Mouse (Mus musculus): ENCODE measurements around the gene Gm12248.
"Not testable (repeated sequence)": the region's sequence is repeated elsewhere in the genome, so short reads cannot be mapped to it uniquely, and the experiment has no call there.

Gene Gm12248

DNA sequence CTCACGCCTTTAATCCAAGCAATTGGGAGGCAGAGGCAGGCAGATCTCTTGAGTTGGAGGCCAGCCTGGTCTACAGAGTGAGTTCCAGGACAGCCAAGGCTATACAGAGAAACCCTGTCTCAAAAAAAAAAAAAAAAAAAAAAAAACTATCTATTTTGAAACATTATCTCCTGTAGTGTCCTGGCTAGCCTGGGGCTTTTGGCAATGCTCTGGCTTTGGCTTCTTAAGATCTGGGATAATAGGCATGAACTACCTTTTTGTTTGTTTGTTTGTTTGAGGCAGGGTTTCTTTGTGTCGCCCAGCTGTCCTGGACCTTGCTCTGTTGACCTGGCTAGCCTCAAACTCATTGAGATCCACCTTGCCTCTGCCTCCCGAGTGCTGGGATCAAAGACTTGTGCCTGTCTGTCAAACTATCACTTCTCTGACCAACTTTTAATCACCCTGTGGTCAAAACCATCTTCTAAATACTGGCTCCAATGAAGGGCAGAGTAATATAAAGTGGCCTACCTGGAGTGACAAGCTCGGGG lies 8.3 kb upstream of the Gm12248 start:
- no peak for DNase-seq

GRCm38 (mm10) chr11:58100006-58100405 lies 7.1 kb upstream of the Gm12248 start:
- no peak for DNase-seq

GRCm38 (mm10) chr11:58098366-58098720 lies 5.4 kb upstream of the Gm12248 start:
- not testable (repeated sequence) for DNase-seq

- peak in 1 of 2 experiments; percentile 34 for DNase-seq
These were observed 4.9 kb upstream of the Gm12248 start for GRCm38 (mm10) chr11:58097621-58098365.

DNA sequence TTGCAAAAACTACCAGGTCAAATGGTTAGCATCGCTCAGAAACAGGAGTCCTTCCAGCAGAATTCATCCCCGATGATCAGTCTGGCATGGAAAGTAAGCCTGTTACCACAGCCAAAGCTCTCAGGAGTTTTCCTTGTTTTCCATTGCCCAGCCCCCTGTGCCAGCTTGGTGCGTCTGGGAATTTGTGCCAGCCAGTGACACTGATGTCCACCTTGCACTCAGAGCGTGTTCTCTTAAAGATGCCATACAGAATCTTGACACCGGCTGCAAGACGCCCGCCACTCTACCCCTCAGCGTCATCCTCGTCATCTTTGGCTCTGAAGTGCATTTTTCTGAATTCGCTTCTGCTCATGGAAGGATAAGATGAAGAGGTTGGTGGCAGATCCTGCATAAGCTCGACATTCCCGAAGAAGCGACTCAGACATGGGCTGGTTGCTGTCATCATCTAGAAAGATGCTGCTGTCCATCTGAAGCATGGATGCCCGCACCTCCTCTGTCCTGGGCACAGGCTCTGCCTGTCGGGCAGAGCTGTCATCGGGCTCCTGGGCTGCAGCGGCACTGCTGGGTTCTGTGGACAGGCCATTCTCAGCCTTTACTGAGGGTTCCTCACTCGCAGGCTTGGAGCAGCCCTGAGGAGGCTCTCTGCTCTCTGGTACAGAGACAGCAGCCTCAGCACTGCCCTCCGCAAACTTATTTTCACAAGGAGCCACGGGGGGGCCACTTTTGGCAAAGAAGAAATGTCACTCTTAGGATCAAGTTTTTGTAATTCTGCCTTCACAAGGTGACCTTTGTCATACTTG lies 4.1 kb upstream of the Gm12248 start:
- DNase-seq: peak; percentile 58 to 71

- DNase-seq: no peak
These were observed 3.2 kb upstream of the Gm12248 start for GRCm38 (mm10) chr11:58096160-58096559.

DNA sequence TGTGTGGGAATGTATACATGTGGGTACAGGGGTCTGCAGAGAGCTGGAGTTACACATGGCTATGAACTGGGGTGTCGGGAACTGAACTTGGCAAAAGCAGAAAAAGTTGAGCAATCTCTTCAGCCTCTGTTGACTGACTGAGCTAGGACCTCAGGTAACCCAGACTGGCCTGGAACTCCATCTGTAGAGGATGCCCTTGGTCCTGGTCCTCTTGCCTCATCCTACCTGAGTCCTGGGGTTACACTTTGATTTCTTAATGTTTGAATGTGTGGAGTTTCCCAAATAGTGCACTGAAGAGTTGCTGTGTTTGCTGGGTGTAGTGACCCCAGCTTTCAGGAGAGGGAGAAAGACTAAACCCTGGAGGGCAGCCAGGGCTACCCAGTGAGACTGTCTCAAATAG lies 2.6 kb upstream of the Gm12248 start:
- DNase-seq: no peak

DNA sequence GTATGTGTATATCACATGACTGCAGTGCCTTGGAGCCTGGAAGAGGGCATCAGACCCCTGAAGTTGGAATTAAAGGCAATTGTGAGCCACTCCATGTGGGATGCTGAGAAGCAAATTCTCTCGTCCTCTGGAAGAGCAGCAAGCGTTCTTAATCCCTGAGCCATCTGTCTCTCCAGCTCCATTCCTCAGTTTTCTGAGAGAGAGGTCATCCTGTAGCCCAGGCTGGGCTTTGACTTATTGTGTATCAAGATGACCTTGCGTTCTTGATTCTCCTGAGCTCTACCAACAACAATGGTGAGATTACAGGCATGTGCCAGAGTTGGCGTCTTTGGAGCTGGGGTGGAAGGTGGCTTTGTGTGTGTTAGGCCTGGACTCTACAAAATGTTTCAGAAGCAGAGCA lies 1.8 kb upstream of the Gm12248 start:
- no peak for DNase-seq

- DNase-seq: no peak
These were observed 393 bp downstream of the Gm12248 start for GRCm38 (mm10) chr11:58092541-58092940.

DNA sequence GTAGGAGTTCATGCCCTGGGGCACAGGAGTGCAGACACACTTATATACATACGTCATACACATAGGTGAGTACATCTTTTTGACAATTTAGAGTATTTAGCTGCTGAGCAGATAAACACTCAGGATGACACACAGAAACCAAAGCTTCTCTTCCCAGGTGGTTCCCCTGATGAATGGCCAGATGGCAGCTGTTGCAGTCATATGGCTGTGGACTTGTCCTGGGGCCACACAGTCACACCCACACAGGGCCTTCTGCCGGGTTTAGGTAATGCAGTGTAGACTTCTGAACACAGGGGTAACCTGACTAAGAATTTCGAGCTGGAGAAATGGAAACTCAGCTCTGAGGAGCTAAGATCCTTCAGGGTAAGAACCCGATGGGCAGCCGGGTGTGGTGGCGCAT lies 11.2 kb downstream of the Gm12248 start:
- DNase-seq: no peak

DNA sequence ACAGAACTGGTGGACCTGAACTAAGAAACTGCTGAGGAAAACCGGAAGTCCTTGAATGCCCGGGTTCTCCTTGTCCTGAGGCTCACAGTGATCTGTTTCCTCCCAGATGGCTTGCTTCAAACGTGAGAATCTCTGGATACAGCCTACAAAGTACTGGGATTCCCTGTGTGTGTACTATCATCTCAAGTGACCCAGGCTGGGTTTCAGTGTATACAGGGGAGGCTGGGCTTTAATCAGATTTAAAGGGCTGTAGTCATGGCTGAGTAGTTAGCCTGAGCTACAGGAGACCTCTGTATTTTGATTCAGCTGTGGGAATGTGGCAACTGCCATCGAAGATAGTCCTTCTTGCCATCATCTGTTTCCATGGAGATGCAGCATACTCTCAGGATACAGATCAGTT lies 15.7 kb downstream of the Gm12248 start:
- no peak for DNase-seq

DNA sequence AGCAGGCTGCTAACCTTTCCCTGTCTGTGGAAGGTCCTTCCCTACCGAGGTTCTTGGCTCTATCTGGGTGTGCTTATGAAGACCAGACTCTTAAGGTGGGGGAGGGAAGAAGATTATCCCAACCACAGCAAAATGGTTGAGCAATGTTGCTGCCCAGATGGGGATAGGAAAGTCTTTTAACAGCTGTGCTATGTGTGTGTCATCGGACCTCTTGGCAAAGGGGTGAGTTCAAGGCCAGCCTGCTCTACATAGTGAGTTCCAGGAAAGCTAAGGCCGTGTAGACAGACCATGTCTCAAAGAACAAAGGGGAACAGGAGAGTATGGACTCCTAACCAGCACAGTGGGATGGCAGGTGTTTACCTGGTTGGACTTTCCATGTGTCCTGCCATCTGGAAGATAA lies 20.0 kb downstream of the Gm12248 start:
- DNase-seq: no peak

DNA sequence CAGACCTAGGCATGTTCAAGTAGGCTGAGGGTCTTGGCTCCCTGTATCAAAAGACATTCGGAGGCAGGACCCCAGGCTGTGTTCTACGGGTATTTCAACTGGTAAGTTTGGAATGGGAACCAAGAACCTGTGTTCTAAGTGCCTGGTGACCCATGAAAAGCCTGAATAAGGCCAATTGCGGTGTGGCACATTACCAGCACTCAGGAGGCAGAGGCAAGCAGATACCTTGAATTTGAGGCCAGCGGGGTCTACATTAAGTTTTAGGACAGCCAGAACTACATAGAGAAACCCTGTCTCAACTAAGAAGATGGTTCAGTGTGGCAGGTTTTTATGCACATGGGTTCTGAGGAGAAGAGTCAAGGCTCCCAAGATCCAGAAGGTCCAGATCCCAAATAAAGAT lies 27.9 kb downstream of the Gm12248 start:
- DNase-seq: no peak

DNA sequence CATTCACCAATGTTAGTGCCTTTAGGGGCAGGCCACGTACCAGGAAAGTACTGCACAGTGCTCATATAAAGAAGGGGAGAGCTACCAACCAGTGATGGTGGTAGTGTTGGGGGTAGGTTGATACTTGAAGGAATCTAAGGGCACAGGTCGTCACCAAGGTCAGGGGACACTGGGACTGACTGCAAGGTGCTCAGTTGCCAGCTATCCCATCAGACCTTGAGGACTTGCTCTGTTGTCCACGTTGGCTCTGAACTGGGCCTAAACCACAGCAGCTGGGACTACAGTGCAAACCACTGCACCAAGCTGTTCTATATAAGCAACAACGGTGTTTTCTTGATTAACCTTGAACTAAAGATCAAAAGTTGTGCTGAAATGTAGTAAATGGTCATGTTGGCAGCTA lies 30.3 kb downstream of the Gm12248 start:
- DNase-seq: no peak

DNA sequence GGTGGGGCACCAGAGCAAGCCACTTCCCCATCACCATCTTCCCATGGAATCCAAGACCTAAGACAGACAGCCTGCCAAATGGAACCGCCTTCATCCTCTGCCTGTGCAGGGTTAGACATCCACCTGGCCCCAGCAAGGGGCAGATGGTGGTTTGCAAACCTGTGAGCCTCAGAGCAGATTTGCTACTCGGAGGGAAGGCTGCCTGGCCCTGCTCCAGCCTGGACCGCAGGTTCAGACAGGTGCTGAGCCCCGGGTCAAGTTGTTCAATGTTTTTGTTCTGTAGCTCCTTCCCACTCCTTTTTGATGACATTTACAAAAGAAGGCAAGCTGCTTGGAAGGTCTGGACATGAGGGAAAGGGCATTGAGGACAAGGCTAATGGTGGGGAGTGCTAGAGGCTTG lies 31.7 kb downstream of the Gm12248 start:
- peak; percentile 62 to 65 for DNase-seq

DNA sequence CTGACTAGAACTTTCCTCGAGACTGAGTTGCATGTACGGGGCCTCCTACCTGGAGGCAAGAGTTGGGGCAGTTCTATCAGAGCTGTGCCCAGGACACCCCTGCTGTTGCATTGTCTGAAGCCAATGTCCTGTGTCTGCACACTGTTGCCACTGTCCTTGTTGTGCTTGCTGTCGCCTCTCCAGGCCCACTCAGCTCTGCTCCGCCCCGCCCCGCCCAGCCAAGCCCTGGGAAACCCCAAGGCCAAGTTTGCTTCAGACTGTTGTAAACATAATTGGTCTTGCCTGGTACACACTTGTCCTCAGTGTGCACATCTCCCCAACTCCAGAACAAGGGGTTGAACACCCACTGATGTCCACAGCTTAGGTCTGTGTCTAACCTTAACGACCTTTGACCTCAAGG lies 33.2 kb downstream of the Gm12248 start:
- not testable (repeated sequence) for DNase-seq

DNA sequence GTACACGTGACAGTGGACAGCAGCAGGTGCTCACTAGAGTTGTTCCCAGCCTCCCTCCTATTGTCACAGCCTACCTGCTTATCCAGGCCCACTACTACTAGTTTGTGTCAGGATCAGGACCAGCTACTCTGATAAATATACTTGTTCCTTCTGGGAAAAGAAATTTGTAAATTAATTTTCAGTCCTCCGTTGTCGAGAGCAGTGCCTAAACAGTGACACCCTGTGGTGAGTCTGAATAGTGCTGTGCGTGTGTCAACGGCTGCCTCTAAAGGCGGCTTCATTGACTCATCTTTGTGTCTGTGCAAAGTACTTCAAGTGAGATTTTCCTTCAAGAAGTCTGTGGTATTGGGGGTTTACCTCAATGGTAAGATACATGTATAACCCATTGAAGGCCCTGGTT lies 35.5 kb downstream of the Gm12248 start:
- DNase-seq: peak; percentile 68 to 72

- peak; percentile 33 to 44 for DNase-seq
These were observed 46.5 kb downstream of the Gm12248 start for GRCm38 (mm10) chr11:58046438-58046837.

DNA sequence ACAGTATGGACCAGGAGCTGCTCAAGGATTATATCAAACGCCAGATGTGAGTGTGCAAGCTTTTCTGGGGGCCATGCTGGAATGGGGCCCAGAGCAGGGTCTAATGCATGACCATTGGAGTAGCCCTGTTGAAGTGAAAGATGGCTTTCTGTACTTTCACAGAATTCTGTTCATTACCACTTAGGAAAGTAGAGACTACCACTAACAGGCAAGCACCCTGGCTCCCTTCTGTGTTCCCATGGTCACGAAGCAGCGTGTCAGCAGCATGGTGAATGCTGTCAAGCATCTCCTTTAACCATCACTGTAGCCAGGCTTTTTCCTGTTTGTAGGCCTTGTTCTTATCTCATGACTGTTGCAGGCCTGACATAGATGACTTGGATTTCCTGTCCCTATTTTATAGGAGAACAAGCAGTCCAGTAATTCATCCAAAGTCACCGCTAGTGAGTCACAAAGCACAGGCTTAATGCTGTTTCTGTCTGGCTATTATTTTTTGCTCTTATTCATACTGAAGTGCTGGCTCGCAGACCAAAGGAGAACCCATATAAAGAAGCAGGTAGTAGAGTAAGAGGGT lies 50.0 kb downstream of the Gm12248 start:
- DNase-seq: no peak

DNA sequence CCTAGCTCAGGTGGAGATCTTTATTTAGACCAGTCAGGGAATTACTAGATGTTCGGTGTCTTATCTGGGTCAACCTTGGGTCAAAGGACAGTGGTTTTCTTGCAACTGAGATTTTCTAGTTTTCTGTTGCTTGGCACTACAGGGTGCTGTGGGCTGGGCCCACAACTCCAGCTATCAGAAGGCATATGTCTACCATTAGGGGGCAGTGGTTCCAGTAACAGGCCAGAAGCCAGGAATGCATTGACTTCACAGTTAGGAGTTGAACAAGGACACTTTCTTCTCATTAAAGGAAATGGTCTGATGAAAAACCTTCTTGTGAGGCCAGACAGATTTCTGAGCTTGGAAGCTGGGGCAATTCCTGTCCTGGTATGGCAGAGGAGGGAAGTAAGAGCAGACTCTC lies 53.9 kb downstream of the Gm12248 start:
- DNase-seq: peak; percentile 25 to 52

- DNase-seq: no peak
These were observed 59.3 kb downstream of the Gm12248 start for GRCm38 (mm10) chr11:58033635-58034034.

- DNase-seq: no peak
These were observed 61.8 kb downstream of the Gm12248 start for GRCm38 (mm10) chr11:58031176-58031575.

GRCm38 (mm10) chr11:58029869-58030268 lies 63.1 kb downstream of the Gm12248 start:
- DNase-seq: no peak

GRCm38 (mm10) chr11:58028981-58029380 lies 64.0 kb downstream of the Gm12248 start:
- DNase-seq: no peak
